Mouse (Mus musculus) heart, embryonic 14.5 days (tissue): ENCODE results near the gene Adam1b. TPM values are rescaled to one million over a fixed set of nuclear protein-coding genes. Genes with fewer than 3 reads are reported as not detected.

Experiments used
- ATAC-seq: fragments of 200-750 bp; cut with Nextera tagmentation; 2 replicates; pipeline ENCODE4 v1.8.0; 2017; ENCODE audit warnings: low read depth, moderate TSS enrichment; ENCODE audit not compliant: insufficient number of reproducible peaks, insufficient read depth, low FRiP score
- H3K27ac ChIP-seq, 2 experiments: fragments of 200-500 bp in 1 of 2; fragments of 300-500 bp in 1 of 2; sonication (generic) in 1 of 2; replicated peaks in 1 of 2; 2 replicates each; pipeline ENCODE4 v1.5.1; 2012 to 2014; ENCODE audit warnings: low read depth in 2 of 2, low read length in 2 of 2, control low read depth in 1 of 2, mild to moderate bottlenecking in 1 of 2, mixed read lengths in 1 of 2; ENCODE audit not compliant: control insufficient read depth in 1 of 2, insufficient read depth in 1 of 2
- H3K27me3 ChIP-seq: fragments of 300-500 bp; sonication (generic); 2 replicates; pipeline ENCODE4 v1.6.1; 2014; ENCODE audit warnings: mild to moderate bottlenecking, low read length, control low read depth; ENCODE audit not compliant: control insufficient read depth, insufficient read depth
- H3K36me3 ChIP-seq: fragments of 300-500 bp; sonication (generic); 2 replicates; pipeline ENCODE4 v1.6.1; 2014; ENCODE audit warnings: mild to moderate bottlenecking, control low read depth, low read length, mixed read lengths; ENCODE audit not compliant: control insufficient read depth, insufficient read depth
- H3K4me1 ChIP-seq, 2 experiments: fragments of 200-500 bp in 1 of 2; fragments of 300-500 bp in 1 of 2; sonication (generic) in 1 of 2; 2 replicates each; pipeline ENCODE4 v1.6.1; 2012 to 2014; ENCODE audit warnings: low read length in 2 of 2, control low read depth in 1 of 2, mixed read lengths in 1 of 2; ENCODE audit not compliant: control insufficient read depth in 2 of 2, insufficient read depth in 2 of 2
- H3K4me2 ChIP-seq: fragments of 300-500 bp; sonication (generic); 2 replicates; pipeline ENCODE4 v1.6.1; 2014; ENCODE audit warnings: mild to moderate bottlenecking, low read length
- H3K4me3 ChIP-seq, 2 experiments: fragments of 200-500 bp in 1 of 2; fragments of 300-500 bp in 1 of 2; sonication (generic) in 1 of 2; 2 replicates each; pipeline ENCODE4 v1.5.1; 2012 to 2014; ENCODE audit warnings: low read length in 2 of 2, mild to moderate bottlenecking in 2 of 2, control low read depth in 1 of 2, low read depth in 1 of 2, moderate library complexity in 1 of 2; ENCODE audit not compliant: control insufficient read depth in 1 of 2, insufficient read depth in 1 of 2
- H3K9ac ChIP-seq: fragments of 300-500 bp; sonication (generic); 2 replicates; pipeline ENCODE4 v1.6.1; 2014; ENCODE audit warnings: mild to moderate bottlenecking, low read length
- H3K9me3 ChIP-seq: fragments of 300-500 bp; sonication (generic); 2 replicates; pipeline ENCODE4 v1.6.1; 2016; ENCODE audit warnings: low read length, control low read depth; ENCODE audit not compliant: control insufficient read depth
- WGBS: fragments of 180-500 bp; shearing (Covaris S2); extraction: QIAGEN DNeasy Blood & Tissue Kit; methylation state at CpG from one replicate; pipeline ENCODE4 v1.1.7; 2014; 5-methylcytosine and 5-hydroxymethylcytosine counted together
- polyA plus RNA-seq: library from polyadenylated mRNA; unstranded; fragments of >200 nt; fragmentation: Nextera tagmentation; extraction: Ambion mirVana; gene quantifications from 2 replicates; pipeline ENCODE4 v1.2.1, GENCODE M21; 2014

Gene Adam1b
- polyA plus RNA-seq, 1 experiment from 2014 or later, result 0.18 TPM

GRCm38 (mm10) chr5:121462967-121463366 lies 40.3 kb downstream of the Adam1b start:
- 65% methylated on average over 5 of the region's 5 CpGs for WGBS
- H3K27me3 ChIP-seq, result no peaks in the 10 kb centered on the region
- no peak overlapping the region for H3K27ac ChIP-seq
- H3K4me2 ChIP-seq, result no peak overlapping the region
- H3K4me1 ChIP-seq, result peaks cover 5 to 14% of the 10 kb centered on the region in 2 experiments; a peak in 2 of 4 replicates
- no peak overlapping the region for H3K9ac ChIP-seq
- H3K4me3 ChIP-seq, result no peak overlapping the region
- no peaks in the 10 kb centered on the region for H3K9me3 ChIP-seq
- H3K36me3 ChIP-seq, result no peaks in the 10 kb centered on the region
- ATAC-seq, result no peak

GRCm38 (mm10) chr5:121462171-121462502 lies 41.1 kb downstream of the Adam1b start:
- H3K9me3 ChIP-seq, result no peaks in the 10 kb centered on the region
- H3K27ac ChIP-seq, result no peak overlapping the region
- H3K4me1 ChIP-seq, result peaks cover 5 to 14% of the 10 kb centered on the region in 2 experiments; a peak in 2 of 4 replicates
- no peaks in the 10 kb centered on the region for H3K36me3 ChIP-seq
- no peak overlapping the region for H3K4me2 ChIP-seq
- H3K27me3 ChIP-seq, result no peaks in the 10 kb centered on the region
- no peak for ATAC-seq
- no peak overlapping the region for H3K4me3 ChIP-seq
- WGBS, result 8% methylated on average over 1 of the region's 1 CpGs
- H3K9ac ChIP-seq, result no peak overlapping the region

- Histone ChIP-seq H3K36me3 (no peaks in the 10 kb centered on the region), H3K4me1 (peaks cover 5 to 14% of the 10 kb centered on the region in 2 experiments; a peak in 2 of 4 replicates), H3K4me3 (no peak overlapping the region), H3K4me2 (no peak overlapping the region), H3K27me3 (no peaks in the 10 kb centered on the region), H3K9me3 (no peaks in the 10 kb centered on the region), H3K27ac (no peak overlapping the region), H3K9ac (no peak overlapping the region)
- ATAC-seq, result no peak
- 28% methylated on average over 4 of the region's 4 CpGs for WGBS
Observed at GRCm38 (mm10) chr5:121461339-121462170, 41.7 kb downstream of the Adam1b start.

- 62% methylated on average over 9 of the region's 9 CpGs for WGBS
- Histone ChIP-seq H3K9ac (no peak overlapping the region), H3K27ac (no peak overlapping the region), H3K27me3 (no peaks in the 10 kb centered on the region), H3K4me1 (peaks cover 20 to 25% of the 10 kb centered on the region in 2 experiments), H3K9me3 (no peaks in the 10 kb centered on the region), H3K36me3 (no peaks in the 10 kb centered on the region), H3K4me2 (no peak overlapping the region), H3K4me3 (no peak overlapping the region)
- no peak for ATAC-seq
Observed at GRCm38 (mm10) chr5:121455510-121456265, 47.5 kb downstream of the Adam1b start.

GRCm38 (mm10) chr5:121454503-121454782 lies 48.8 kb downstream of the Adam1b start:
- Histone ChIP-seq H3K9me3 (no peaks in the 10 kb centered on the region), H3K4me2 (peak overlapping the region; percentile 87), H3K4me3 (no peak overlapping the region), H3K27ac (peak overlapping the region; percentile 89 to 98), H3K9ac (peak overlapping the region; percentile 96), H3K27me3 (no peaks in the 10 kb centered on the region), H3K4me1 (peaks cover 20 to 25% of the 10 kb centered on the region in 2 experiments), H3K36me3 (peaks cover 7% of the 10 kb centered on the region)
- WGBS, result 70% methylated on average over 3 of the region's 3 CpGs
- ATAC-seq, result no peak

GRCm38 (mm10) chr5:121453743-121454502 lies 49.3 kb downstream of the Adam1b start:
- 62% methylated on average over 13 of the region's 13 CpGs for WGBS
- Histone ChIP-seq H3K27ac (peak overlapping the region; percentile 89 to 98), H3K9ac (peak overlapping the region; percentile 96), H3K9me3 (no peaks in the 10 kb centered on the region), H3K4me3 (peak overlapping the region in 1 of 2 experiments; percentile 91; a peak in 1 of 4 replicates), H3K4me1 (peaks cover 20 to 25% of the 10 kb centered on the region in 2 experiments), H3K36me3 (peaks cover 13% of the 10 kb centered on the region), H3K27me3 (no peaks in the 10 kb centered on the region), H3K4me2 (peak overlapping the region; percentile 87)
- 0 out of 2 replicates have a peak, but pooled peaks have one; percentile 2 for ATAC-seq

GRCm38 (mm10) chr5:121452906-121453305 lies 50.3 kb downstream of the Adam1b start:
- peak overlapping the region; percentile 58 to 91 for H3K4me3 ChIP-seq
- no peaks in the 10 kb centered on the region for H3K27me3 ChIP-seq
- H3K4me2 ChIP-seq, result peak overlapping the region; percentile 87
- H3K36me3 ChIP-seq, result peaks cover 23% of the 10 kb centered on the region
- WGBS, result 6% methylated on average over 9 of the region's 9 CpGs
- no peaks in the 10 kb centered on the region for H3K9me3 ChIP-seq
- H3K4me1 ChIP-seq, result peaks cover 20 to 25% of the 10 kb centered on the region in 2 experiments
- 0 out of 2 replicates have a peak, but pooled peaks have one; percentile 4 for ATAC-seq
- peak overlapping the region; percentile 96 for H3K9ac ChIP-seq
- H3K27ac ChIP-seq, result peak overlapping the region; percentile 89 to 98
